Mouse (Mus musculus) central nervous system, embryonic 14 days (tissue): ENCODE results near the gene 1700125H20Rik. TPM values are rescaled to one million over a fixed set of nuclear protein-coding genes. Genes with fewer than 3 reads are reported as not detected.

Experiments
- polyA plus RNA-seq: library from polyadenylated mRNA; depleted of rRNA; stranded (reverse); fragments of >200 nt; gene quantifications from 2 replicates; pipeline ENCODE4 v1.2.3, GENCODE M21; 2012; rRNA removed

Gene 1700125H20Rik
- polyA plus RNA-seq, result 0.15 and 0.37 TPM in 2 replicates

GRCm38 (mm10) chr11:85170058-85170740 lies at the start of gene 1700125H20Rik:
Gene 1700125H20Rik (plus strand): TSS chr11:85170404.

GRCm38 (mm10) chr11:85139581-85140540 lies 30.3 kb upstream of the 1700125H20Rik start, which contains the start of gene Usp32:
Gene Usp32 (minus strand): TSS chr11:85140161.

Other genes starting within 250 kb of the 1700125H20Rik start
- gene Car4, start 212.6 kb upstream of the 1700125H20Rik start, polyA plus RNA-seq, result 1.7 and 1.9 TPM in 2 replicates
- 26.2 and 27.4 TPM in 2 replicates for gene Usp32, start 30.2 kb upstream of the 1700125H20Rik start, polyA plus RNA-seq
- gene Appbp2, start 64.7 kb downstream of the 1700125H20Rik start, polyA plus RNA-seq, result 32.4 and 34.0 TPM in 2 replicates
- 19.1 and 22.3 TPM in 2 replicates for gene Ppm1d, start 140.8 kb downstream of the 1700125H20Rik start, polyA plus RNA-seq
- 17.2 and 23.2 TPM in 2 replicates for gene Bcas3, start 182.8 kb downstream of the 1700125H20Rik start, polyA plus RNA-seq